Mouse (Mus musculus) cerebellum, adult 18-20 months (tissue): ENCODE measurements around the gene Uggt1.

ENCODE experiments used
- DNase-seq, 2 experiments: peaks; one replicate each; pipeline ENCODE4 v3.0.0; 2021

Uggt1 gene

GRCm38 (mm10) chr1:36112665-36113064, 131.9 kb downstream of the Uggt1 start:
- DNase-seq = no peak

- no peak for DNase-seq
Measured at GRCm38 (mm10) chr1:36109987-36110386, 134.5 kb downstream of the Uggt1 start.

- no peak for DNase-seq
Measured at GRCm38 (mm10) chr1:36105917-36106706, 138.4 kb downstream of the Uggt1 start.

- no peak for DNase-seq
Measured at GRCm38 (mm10) chr1:36100371-36100770, 144.1 kb downstream of the Uggt1 start.

- DNase-seq = no peak
Measured at GRCm38 (mm10) chr1:36098432-36098831, 146.1 kb downstream of the Uggt1 start.

- DNase-seq = peak in 1 of 2 experiments; percentile 41
Measured at GRCm38 (mm10) chr1:36095423-36096272, 148.9 kb downstream of the Uggt1 start.

GRCm38 (mm10) chr1:36093741-36094140, 150.8 kb downstream of the Uggt1 start:
- no peak for DNase-seq

GRCm38 (mm10) chr1:36091246-36091645, 153.3 kb downstream of the Uggt1 start:
- DNase-seq = no peak

GRCm38 (mm10) chr1:36090722-36091110, 153.8 kb downstream of the Uggt1 start:
- DNase-seq = no peak
